ENCODE assay signal across 10 mouse cellular contexts in genomic region chr11:107991990-107992389, GRCm38 (mm10).
DNase-seq lines count a peak whose midpoint lies in the region; ATAC-seq and TF ChIP-seq lines count a peak whose summit lies in the region.
"Had no signal": no experiment of that assay in that cellular context is flagged by ENCODE, and none has a peak within 500 bp of the region (broad histone marks: within the 10 kb centered on the region; RNA-seq: fewer than 3 reads in every experiment).

No protein-coding gene starts in this region.

- no peak overlapping the region for H3K4me2 ChIP-seq in hindbrain, embryonic 12.5 days (replicated peaks)
- H3K4me2 ChIP-seq in hindbrain, embryonic 13.5 days, result no peak overlapping the region
- peak overlapping the region; percentile 55 for H3K4me2 ChIP-seq in liver, embryonic 14.5 days (ENCODE audit: low read depth)
- H3K4me2 ChIP-seq in kidney, embryonic 14.5 days (replicated peaks; ENCODE audit: low read depth, low read length), result no peak overlapping the region

- 65% methylated on average over 7 of the region's 7 CpGs for WGBS in hindbrain, embryonic 12.5 days
- WGBS in hindbrain, embryonic 13.5 days, result 69% methylated on average over 7 of the region's 7 CpGs
- whole genome bisulfite sequencing in liver, embryonic 14.5 days (ENCODE audit: insufficient replicate concordance), result 51% methylated on average over 7 of the region's 7 CpGs
- 65% methylated on average over 7 of the region's 7 CpGs for WGBS in kidney, embryonic 14.5 days

- 0 out of 2 replicates have a peak overlapping the region, but pooled peaks have one; percentile 24 for H3K27ac ChIP-seq in hindbrain, embryonic 12.5 days
- no peak overlapping the region for H3K27ac ChIP-seq in hindbrain, embryonic 13.5 days
- no peak overlapping the region for H3K27ac ChIP-seq in ES-Bruce4 (ENCODE audit: insufficient read depth, low read length)
- peak overlapping the region; percentile 87 for H3K27ac ChIP-seq in liver, embryonic 14.5 days
- H3K27ac ChIP-seq in kidney, embryonic 14.5 days (ENCODE audit: low read depth, low read length), result no peak overlapping the region

- H3K4me3 ChIP-seq in hindbrain, embryonic 12.5 days, result no peak overlapping the region
- H3K4me3 ChIP-seq in hindbrain, embryonic 13.5 days, result no peak overlapping the region
- no peak overlapping the region for H3K4me3 ChIP-seq in ES-Bruce4 (ENCODE audit: low read depth, low read length)
- H3K4me3 ChIP-seq in liver, embryonic 14.5 days (ENCODE audit: insufficient read depth in 1 of 2, low read depth in 2 of 2, low read length in 2 of 2), result no peak overlapping the region
- no peak overlapping the region for H3K4me3 ChIP-seq in kidney, embryonic 14.5 days (ENCODE audit: low read length)

- TF ChIP-seq CTCF in ES-Bruce4 (IDR thresholded peaks at IDR 0.05; ENCODE audit: low read depth, low read length), result no peak
- no peak for TF ChIP-seq CTCF in liver, embryonic 14.5 days (IDR thresholded peaks at IDR 0.05; ENCODE audit: low read depth)

- H3K27me3 ChIP-seq in hindbrain, embryonic 12.5 days, result no peaks in the 10 kb centered on the region
- 0 out of 2 replicates have a peak, but pooled peaks cover 3% of the 10 kb centered on the region for H3K27me3 ChIP-seq in hindbrain, embryonic 13.5 days
- no peaks in the 10 kb centered on the region for H3K27me3 ChIP-seq in ES-Bruce4 (ENCODE audit: control insufficient read depth, insufficient read depth, low read length, poor library complexity, severe bottlenecking)
- H3K27me3 ChIP-seq in liver, embryonic 14.5 days (ENCODE audit: control insufficient read depth, insufficient read depth, low read length), result no peaks in the 10 kb centered on the region
- no peaks in the 10 kb centered on the region for H3K27me3 ChIP-seq in kidney, embryonic 14.5 days (ENCODE audit: control insufficient read depth, insufficient read depth, low read length)

- H3K36me3 ChIP-seq in hindbrain, embryonic 12.5 days, result no peaks in the 10 kb centered on the region
- no peaks in the 10 kb centered on the region for H3K36me3 ChIP-seq in hindbrain, embryonic 13.5 days
- H3K36me3 ChIP-seq in ES-Bruce4 (ENCODE audit: control insufficient read depth, insufficient read depth, low read length, poor library complexity, severe bottlenecking), result no peaks in the 10 kb centered on the region
- H3K36me3 ChIP-seq in liver, embryonic 14.5 days (replicated peaks; ENCODE audit: control insufficient read depth, insufficient read depth, low read depth), result no peaks in the 10 kb centered on the region
- H3K36me3 ChIP-seq in kidney, embryonic 14.5 days (ENCODE audit: control insufficient read depth, insufficient read depth, low read length), result no peaks in the 10 kb centered on the region
- H3K36me3 ChIP-seq: G1E had no signal

- TF ChIP-seq POLR2A in ES-Bruce4 (IDR thresholded peaks at IDR 0.05; ENCODE audit: insufficient read depth, low read length), result no peak

- peak; percentile 71; the same call in 1 of the 2 replicates for TF ChIP-seq EP300 in ES-Bruce4 (IDR thresholded peaks at IDR 0.05; ENCODE audit: insufficient read depth, low read depth, low read length)
- TF ChIP-seq EP300 in liver, embryonic 14.5 days (IDR thresholded peaks at IDR 0.05; ENCODE audit: low read depth), result no peak

- H3K9ac ChIP-seq in hindbrain, embryonic 12.5 days, result no peak overlapping the region
- no peak overlapping the region for H3K9ac ChIP-seq in hindbrain, embryonic 13.5 days
- no peak overlapping the region for H3K9ac ChIP-seq in ES-Bruce4 (ENCODE audit: low read depth, poor library complexity, severe bottlenecking)
- H3K9ac ChIP-seq in liver, embryonic 14.5 days (replicated peaks), result peak overlapping the region; percentile 23; the same call in 1 of the 2 replicates
- H3K9ac ChIP-seq in kidney, embryonic 14.5 days (ENCODE audit: low read depth, low read length), result no peak overlapping the region

- no peak for ATAC-seq in hindbrain, embryonic 12.5 days (ENCODE audit: low FRiP score)
- ATAC-seq in hindbrain, embryonic 13.5 days (ENCODE audit: low FRiP score), result no peak
- peak; percentile 92 for ATAC-seq in liver, embryonic 14.5 days (ENCODE audit: insufficient read depth)
- ATAC-seq in kidney, embryonic 14.5 days (ENCODE audit: low FRiP score, low TSS enrichment), result no peak

- 0 out of 2 replicates have a peak, but pooled peaks cover 6% of the 10 kb centered on the region for H3K4me1 ChIP-seq in hindbrain, embryonic 12.5 days
- H3K4me1 ChIP-seq in hindbrain, embryonic 13.5 days (replicated peaks), result peaks cover 24% of the 10 kb centered on the region
- H3K4me1 ChIP-seq in ES-Bruce4 (ENCODE audit: control insufficient read depth, insufficient read depth, low read length), result peaks cover 3% of the 10 kb centered on the region
- peaks cover 0 to 22% of the 10 kb centered on the region in 2 experiments for H3K4me1 ChIP-seq in liver, embryonic 14.5 days (replicated peaks; ENCODE audit: control insufficient read depth in 2 of 2, insufficient read depth in 2 of 2, low read length in 1 of 2)
- no peaks in the 10 kb centered on the region for H3K4me1 ChIP-seq in kidney, embryonic 14.5 days (ENCODE audit: control insufficient read depth, insufficient read depth, low read length)

- no peaks in the 10 kb centered on the region for H3K9me3 ChIP-seq in hindbrain, embryonic 12.5 days (replicated peaks)
- H3K9me3 ChIP-seq in hindbrain, embryonic 13.5 days, result no peaks in the 10 kb centered on the region
- H3K9me3 ChIP-seq in ES-Bruce4 (replicated peaks; ENCODE audit: control insufficient read depth, insufficient read depth, low read length, poor library complexity, severe bottlenecking), result no peaks in the 10 kb centered on the region
- H3K9me3 ChIP-seq in liver, embryonic 14.5 days (ENCODE audit: control insufficient read depth, low read length), result no peaks in the 10 kb centered on the region
- H3K9me3 ChIP-seq in kidney, embryonic 14.5 days (ENCODE audit: control insufficient read depth, low read length), result no peaks in the 10 kb centered on the region

- peak; percentile 56 for DNase-seq in brain, adult 2 months (ENCODE audit: low read depth, low spot score)
- DNase-seq in liver, embryonic 14.5 days (ENCODE audit: low read depth in 3 of 3, low spot score in 3 of 3), result peak in 1 of 3 experiments; percentile 36
- no peak for DNase-seq in retina, postnatal 1 day
- DNase-seq: kidney, postnatal 14 days; lung, adult 2 months had no signal

Comparison
In these comparisons a context has a peak if more than half of its experiments do, and no peak if none do; other contexts are left out.
1. H3K27ac ChIP-seq: peak in hindbrain, embryonic 12.5 days (single experiment) and liver, embryonic 14.5 days (single experiment); none in hindbrain, embryonic 13.5 days (single experiment), ES-Bruce4 (single experiment) and kidney, embryonic 14.5 days (single experiment).